Mouse (Mus musculus) layer of hippocampus, adult 2 months (tissue): ENCODE measurements around the gene Ap3s2. TPM values are rescaled to one million over a fixed set of nuclear protein-coding genes. Genes with fewer than 3 reads are reported as not detected.

Experiments
- DNase-seq, 2 experiments: peaks; one replicate each; pipeline ENCODE4 v3.0.0; 2022; ENCODE audit warnings: low spot score in 2 of 2
- H3K27ac ChIP-seq: fragments of 200-600 bp; 2 replicates; pipeline ENCODE4 v1.8.1; 2022
- H3K4me3 ChIP-seq: fragments of 200-600 bp; 2 replicates; pipeline ENCODE4 v1.8.1; 2022; ENCODE audit warnings: mild to moderate bottlenecking
- CTCF ChIP-seq: fragments of 200-600 bp; conservative IDR thresholded peaks from 2 replicates; pipeline ENCODE4 v1.8.1; 2022; ENCODE audit warnings: antibody characterized with exemption, mild to moderate bottlenecking, moderate library complexity
- long read RNA-seq, 2 experiments: library from polyadenylated mRNA; stranded (forward); transcript quantifications; one replicate each; pipeline ENCODE4 v2.0.0; 2021; ENCODE audit warnings: borderline mapping rate in 2 of 2
- total RNA-seq, 2 experiments: library from RNA; stranded (reverse); gene quantifications; 2 replicates each; pipeline ENCODE4 v1.2.3; 2021

The Ap3s2 gene
- 10 to 100 TPM; 47.4 to 49.8 TPM for total RNA-seq
- long read RNA-seq, experiment 1, full-length matches to known transcripts: 33 of 41 reads
- long read RNA-seq, experiment 1, partial matches to known transcripts: 0 of 41 reads
- long read RNA-seq, experiment 1, other reads (novel, unspliced or antisense): 8 of 41 reads
- long read RNA-seq, experiment 2, full-length matches to known transcripts: 46 of 62 reads
- long read RNA-seq, experiment 2, partial matches to known transcripts: 0 of 62 reads
- long read RNA-seq, experiment 2, other reads (novel, unspliced or antisense): 16 of 62 reads

- Histone ChIP-seq H3K4me3 (peak within 1 kb of the TSS; percentile 88), H3K27ac (peak within 1 kb of the TSS; percentile 85)
- TF ChIP-seq CTCF: no peak
- DNase-seq: peak; percentile 87 to 89
Observed at GRCm38 (mm10) chr7:79920344-79920983, at the start of gene Ap3s2. Ap3s2 (minus strand) TSS chr7:79920649.

- H3K4me3 ChIP-seq: no peak overlapping the region
- no peak overlapping the region for H3K27ac ChIP-seq
- DNase-seq: no peak
- TF ChIP-seq CTCF: no peak
Observed at GRCm38 (mm10) chr7:79968326-79968725, 47.9 kb upstream of the Ap3s2 start.

GRCm38 (mm10) chr7:79961600-79961999 lies 41.2 kb upstream of the Ap3s2 start:
- Histone ChIP-seq H3K4me3 (no peak overlapping the region), H3K27ac (no peak overlapping the region)
- no peak for DNase-seq
- 0 out of 2 replicates have a peak, but pooled peaks have one; percentile 12 for TF ChIP-seq CTCF

DNA sequence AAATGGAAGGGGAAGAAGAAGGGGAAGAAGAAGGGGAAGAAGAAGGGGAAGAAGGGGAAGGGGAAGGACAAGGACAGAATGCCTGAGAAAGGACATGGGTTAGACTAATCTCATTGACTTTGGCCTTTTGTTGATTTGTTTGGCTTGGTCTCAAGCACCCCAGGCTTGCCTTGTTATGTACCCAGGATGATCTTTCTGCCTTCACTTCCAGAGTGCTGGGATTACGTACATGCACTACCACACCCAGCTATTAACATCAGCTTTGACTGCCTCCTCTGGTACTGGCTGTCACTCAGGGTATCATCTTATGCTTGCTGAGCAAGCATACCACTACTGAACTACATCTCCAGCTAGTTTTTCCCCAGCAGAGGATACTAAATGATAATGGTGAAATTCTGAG lies 35.7 kb upstream of the Ap3s2 start:
- H3K4me3 ChIP-seq: no peak overlapping the region
- TF ChIP-seq CTCF: no peak
- H3K27ac ChIP-seq: no peak overlapping the region
- DNase-seq: no peak

- no peak overlapping the region for H3K4me3 ChIP-seq
- no peak overlapping the region for H3K27ac ChIP-seq
- DNase-seq: no peak
- TF ChIP-seq CTCF: no peak
Observed at GRCm38 (mm10) chr7:79954890-79955289, 34.4 kb upstream of the Ap3s2 start.

- Histone ChIP-seq H3K4me3 (no peak overlapping the region), H3K27ac (no peak overlapping the region)
- DNase-seq: no peak
- TF ChIP-seq CTCF: peak; percentile 15; the same call in 1 of the 2 replicates
Observed at GRCm38 (mm10) chr7:79951038-79951437, 30.6 kb upstream of the Ap3s2 start.

DNA sequence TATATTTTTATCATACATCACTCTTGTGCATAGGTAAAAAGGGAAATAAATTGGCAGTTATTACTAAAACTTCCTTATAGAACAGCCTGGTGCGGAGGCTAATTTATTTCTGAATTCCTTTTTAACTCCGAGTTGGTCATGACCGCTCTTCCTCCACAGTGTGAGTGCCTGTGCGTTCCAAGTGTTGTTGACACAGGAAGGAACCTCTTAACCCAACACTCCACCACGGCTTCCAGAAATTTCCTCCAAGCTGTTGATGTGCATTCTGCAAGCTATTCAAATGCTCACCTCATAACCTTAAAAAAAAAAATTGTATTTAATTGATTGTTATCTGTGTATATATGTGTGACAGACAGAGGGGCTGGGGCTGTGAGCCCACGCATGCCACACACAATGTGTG lies 29.8 kb upstream of the Ap3s2 start:
- Histone ChIP-seq H3K4me3 (no peak overlapping the region), H3K27ac (no peak overlapping the region)
- no peak for TF ChIP-seq CTCF
- no peak for DNase-seq

- no peak for TF ChIP-seq CTCF
- Histone ChIP-seq H3K27ac (peak overlapping the region; percentile 91), H3K4me3 (peak overlapping the region; percentile 76)
- DNase-seq: no peak
Observed at GRCm38 (mm10) chr7:79935511-79936205, 15.2 kb upstream of the Ap3s2 start.

GRCm38 (mm10) chr7:79934862-79935510 lies 14.5 kb upstream of the Ap3s2 start, which contains the start of gene Arpin:
Arpin (minus strand) TSS chr7:79935359.
- no peak; the same call in 1 of the 2 replicates for TF ChIP-seq CTCF
- DNase-seq: peak; percentile 23 to 59
- Histone ChIP-seq H3K27ac (peak within 1 kb of the TSS; percentile 91), H3K4me3 (peak within 1 kb of the TSS; percentile 76)

DNA sequence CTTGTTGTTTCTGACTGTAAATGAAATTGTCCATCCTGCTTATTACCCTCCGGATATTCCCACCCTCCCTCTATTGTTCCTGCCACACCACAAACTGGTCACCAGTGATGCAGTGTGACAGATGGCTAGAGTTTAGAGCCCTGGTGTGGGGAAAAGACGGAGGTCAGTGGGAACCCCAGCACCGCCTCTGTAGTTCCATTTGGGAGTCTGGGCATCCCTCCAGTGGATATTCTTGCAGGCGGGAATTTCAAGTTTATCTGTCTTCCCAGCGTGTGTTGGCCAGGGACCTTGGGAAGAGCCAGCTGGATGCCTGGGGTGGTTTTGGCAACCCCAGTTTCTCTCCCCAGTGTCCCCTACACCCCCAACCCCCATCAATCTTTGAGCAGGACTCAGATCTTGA lies 14.0 kb upstream of the Ap3s2 start:
- Histone ChIP-seq H3K27ac (peak overlapping the region; percentile 91), H3K4me3 (peak overlapping the region; percentile 76)
- DNase-seq: no peak
- no peak for TF ChIP-seq CTCF

- peak; percentile 28 for TF ChIP-seq CTCF
- Histone ChIP-seq H3K4me3 (no peak overlapping the region), H3K27ac (no peak overlapping the region)
- DNase-seq: no peak
Observed at GRCm38 (mm10) chr7:79928516-79929052, 8.1 kb upstream of the Ap3s2 start.

GRCm38 (mm10) chr7:79914556-79914955 lies 5.9 kb downstream of the Ap3s2 start:
- TF ChIP-seq CTCF: peak; percentile 78
- DNase-seq: no peak
- no peak overlapping the region for H3K27ac ChIP-seq
- H3K4me3 ChIP-seq: no peak overlapping the region

DNA sequence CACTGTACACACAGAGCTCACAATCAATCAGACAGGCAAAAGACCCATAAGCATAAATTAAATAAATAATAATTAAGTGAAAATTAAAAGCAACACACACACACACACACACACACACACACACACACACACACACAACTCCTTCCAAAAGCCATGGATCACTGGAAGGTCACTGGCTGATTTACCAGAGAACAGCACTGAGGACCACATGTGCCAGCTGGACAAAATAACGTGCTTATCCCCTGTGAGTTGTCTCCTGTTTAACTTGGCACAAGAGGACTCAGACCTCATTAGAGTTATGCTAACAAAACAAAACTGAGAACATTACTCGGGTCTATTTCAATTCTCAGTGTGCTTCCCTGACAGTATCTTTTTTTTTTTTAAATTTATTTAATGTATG lies 13.1 kb downstream of the Ap3s2 start:
- H3K4me3 ChIP-seq: no peak overlapping the region
- no peak for TF ChIP-seq CTCF
- DNase-seq: no peak
- no peak overlapping the region for H3K27ac ChIP-seq
